Mouse (Mus musculus): ENCODE results near the gene Def8. TPM values are rescaled to one million over a fixed set of nuclear protein-coding genes. Genes with fewer than 3 reads are reported as not detected.

Gene Def8
- polyA plus RNA-seq, 1 experiment from 2014 or later: 46.3 TPM

DNA sequence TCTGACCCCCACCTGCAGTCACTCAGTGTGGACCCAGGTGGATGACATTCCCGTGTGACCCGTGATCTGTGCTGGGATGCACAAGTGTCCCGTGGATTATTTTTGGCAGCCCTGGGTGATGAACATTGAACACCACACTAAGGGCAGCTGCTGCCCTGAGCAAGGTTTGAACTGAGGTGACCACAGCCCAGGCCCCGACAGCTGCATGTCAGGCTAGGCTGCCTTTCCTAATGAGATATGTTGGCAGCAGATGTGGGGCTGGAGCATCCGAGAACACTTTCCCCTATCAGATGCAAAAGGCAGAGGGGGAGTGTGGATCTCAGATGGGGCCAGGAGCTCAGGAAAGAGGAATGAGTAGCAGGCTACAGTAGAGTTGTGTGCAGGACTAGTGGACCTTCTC is 87.5 kb downstream of the Def8 start:
- no peak overlapping the region for H3K4me3 ChIP-seq (ENCODE audit: low read depth, low read length)
- 89% methylated on average over 5 of the region's 5 CpGs for WGBS
- no peak overlapping the region for H3K9ac ChIP-seq (ENCODE audit: low read length)
- H3K27me3 ChIP-seq (ENCODE audit: control insufficient read depth, insufficient read depth, low read length): no peaks in the 10 kb centered on the region; the same call in 1 of the 2 replicates
- H3K27ac ChIP-seq (ENCODE audit: low read depth, low read length): no peak overlapping the region
- no peaks in the 10 kb centered on the region for H3K9me3 ChIP-seq (ENCODE audit: control insufficient read depth, low read length)
- DNase-seq (ENCODE audit: low spot score) (no peak), ATAC-seq (replicated peaks; ENCODE audit: low FRiP score) (no peak)
- no peak overlapping the region for H3K4me2 ChIP-seq (ENCODE audit: low read depth, low read length, severe bottlenecking)
- H3K36me3 ChIP-seq (ENCODE audit: control insufficient read depth, insufficient read depth, low read length): peaks cover 3% of the 10 kb centered on the region; the same call in 1 of the 2 replicates
- H3K4me1 ChIP-seq (replicated peaks; ENCODE audit: control insufficient read depth, insufficient read depth, low read length): peaks cover 10% of the 10 kb centered on the region

Other genes with a start within 250 kb of the Def8 start
- 0.81 and 1.5 TPM in 2 replicates for gene Dpep1, start 237.3 kb upstream of the Def8 start, polyA plus RNA-seq (2014; fragmentation: Nextera tagmentation; extraction: Ambion mirVana)
- 117 and 126 TPM in 2 replicates for gene Chmp1a, start 210.8 kb upstream of the Def8 start, polyA plus RNA-seq (2014; fragmentation: Nextera tagmentation; extraction: Ambion mirVana)
- gene Spata33, start 210.7 kb upstream of the Def8 start, polyA plus RNA-seq (2014; fragmentation: Nextera tagmentation; extraction: Ambion mirVana): 5.9 and 6.0 TPM in 2 replicates
- 36.0 and 36.6 TPM in 2 replicates for gene Cdk10, start 198.7 kb upstream of the Def8 start, polyA plus RNA-seq (2014; fragmentation: Nextera tagmentation; extraction: Ambion mirVana)
- gene Spata2l, start 187.3 kb upstream of the Def8 start, polyA plus RNA-seq (2014; fragmentation: Nextera tagmentation; extraction: Ambion mirVana): 1.8 and 2.0 TPM in 2 replicates
- gene Zfp276, start 169.3 kb upstream of the Def8 start, polyA plus RNA-seq (2014; fragmentation: Nextera tagmentation; extraction: Ambion mirVana): 25.1 and 26.5 TPM in 2 replicates
- gene Vps9d1, start 169.2 kb upstream of the Def8 start, polyA plus RNA-seq (2014; fragmentation: Nextera tagmentation; extraction: Ambion mirVana): 27.3 and 29.6 TPM in 2 replicates
- 46.5 and 48.6 TPM in 2 replicates for gene Fanca, start 105.0 kb upstream of the Def8 start, polyA plus RNA-seq (2014; fragmentation: Nextera tagmentation; extraction: Ambion mirVana)
- 12.4 and 13.4 TPM in 2 replicates for gene Spire2, start 90.8 kb upstream of the Def8 start, polyA plus RNA-seq (2014; fragmentation: Nextera tagmentation; extraction: Ambion mirVana)
- gene Tcf25, start 49.8 kb upstream of the Def8 start, polyA plus RNA-seq (2014; fragmentation: Nextera tagmentation; extraction: Ambion mirVana): 166 and 186 TPM in 2 replicates
- gene Mc1r, start 16.4 kb upstream of the Def8 start, polyA plus RNA-seq (2014; fragmentation: Nextera tagmentation; extraction: Ambion mirVana): 0.16 and 0.31 TPM in 2 replicates
- gene Tubb3, start 12.1 kb upstream of the Def8 start, polyA plus RNA-seq (2014; fragmentation: Nextera tagmentation; extraction: Ambion mirVana): 556 and 641 TPM in 2 replicates
- gene Afg3l1, start 54.4 kb downstream of the Def8 start, polyA plus RNA-seq (2014; fragmentation: Nextera tagmentation; extraction: Ambion mirVana): 44.3 and 51.0 TPM in 2 replicates
- gene Dbndd1, start 91.9 kb downstream of the Def8 start, polyA plus RNA-seq (2014; fragmentation: Nextera tagmentation; extraction: Ambion mirVana): 24.0 and 27.5 TPM in 2 replicates
- 41.8 and 42.1 TPM in 2 replicates for gene Gas8, start 95.3 kb downstream of the Def8 start, polyA plus RNA-seq (2014; fragmentation: Nextera tagmentation; extraction: Ambion mirVana)
- gene Rhou, start 230.4 kb downstream of the Def8 start, polyA plus RNA-seq (2014; fragmentation: Nextera tagmentation; extraction: Ambion mirVana): 8.1 and 9.1 TPM in 2 replicates